ENCODE assay signal across 24 mouse cellular contexts in the genomic region with DNA sequence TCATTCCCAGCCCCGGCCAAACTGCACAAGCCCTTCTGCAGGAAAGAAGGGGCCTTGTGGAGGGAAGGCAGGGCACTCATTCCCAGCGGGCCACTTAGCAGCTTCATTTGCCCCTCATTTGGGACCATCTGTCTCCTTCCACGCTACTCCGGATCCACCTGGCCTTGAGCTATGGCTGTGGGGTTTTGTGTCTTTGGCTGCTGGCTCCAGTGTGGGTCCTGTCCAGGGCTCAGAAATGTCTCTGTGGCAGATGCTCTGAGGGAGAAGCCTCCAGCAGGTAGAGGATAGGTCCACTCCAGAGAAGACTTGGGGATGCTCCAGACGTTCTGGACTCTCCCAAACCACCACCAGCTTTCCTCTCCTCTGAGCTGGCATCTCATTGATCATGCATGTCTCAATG. TPM values are rescaled to one million over a fixed set of nuclear protein-coding genes. Genes with fewer than 3 reads are reported as not detected.
DNase-seq lines count a peak whose midpoint lies in the region; ATAC-seq lines count a peak whose summit lies in the region.
"Had no signal": no experiment of that assay in that cellular context is flagged by ENCODE, and none has a peak within 500 bp of the region (broad histone marks: within the 10 kb centered on the region; RNA-seq: fewer than 3 reads in every experiment).

No protein-coding gene starts in this region.

- no peak overlapping the region for H3K4me2 ChIP-seq in hindbrain, embryonic 12.5 days (replicated peaks)
- no peak overlapping the region for H3K4me2 ChIP-seq in hindbrain, embryonic 13.5 days
- H3K4me2 ChIP-seq in intestine, embryonic 15.5 days (replicated peaks), result no peak overlapping the region
- no peak overlapping the region for H3K4me2 ChIP-seq in intestine, embryonic 16.5 days (ENCODE audit: low read depth, low read length)
- H3K4me2 ChIP-seq: embryonic facial prominence, embryonic 12.5 days; embryonic facial prominence, embryonic 15.5 days; heart, embryonic 12.5 days; heart, embryonic 15.5 days had no signal

- ATAC-seq in hindbrain, embryonic 12.5 days (ENCODE audit: low FRiP score), result no peak
- no peak for ATAC-seq in hindbrain, embryonic 13.5 days (ENCODE audit: low FRiP score)
- peak; percentile 8; the same call in 1 of the 2 replicates for ATAC-seq in intestine, embryonic 15.5 days
- ATAC-seq in intestine, embryonic 16.5 days, result no peak
- ATAC-seq: forebrain, embryonic 14.5 days; forebrain, postnatal 0 days; intestine, postnatal 0 days had no signal

- 60% methylated on average over 5 of the region's 5 CpGs for WGBS in hindbrain, embryonic 12.5 days
- WGBS in hindbrain, embryonic 13.5 days, result 62% methylated on average over 5 of the region's 5 CpGs
- WGBS in intestine, embryonic 15.5 days, result 51% methylated on average over 5 of the region's 5 CpGs
- 55% methylated on average over 5 of the region's 5 CpGs for WGBS in intestine, embryonic 16.5 days

- no peaks in the 10 kb centered on the region for H3K9me3 ChIP-seq in hindbrain, embryonic 12.5 days (replicated peaks)
- no peaks in the 10 kb centered on the region for H3K9me3 ChIP-seq in hindbrain, embryonic 13.5 days
- no peaks in the 10 kb centered on the region for H3K9me3 ChIP-seq in intestine, embryonic 15.5 days
- H3K9me3 ChIP-seq in intestine, embryonic 16.5 days (ENCODE audit: control insufficient read depth, low read length), result no peaks in the 10 kb centered on the region
- H3K9me3 ChIP-seq: embryonic facial prominence, embryonic 12.5 days; embryonic facial prominence, embryonic 15.5 days; heart, embryonic 12.5 days; heart, embryonic 15.5 days had no signal

- no peaks in the 10 kb centered on the region for H3K27me3 ChIP-seq in hindbrain, embryonic 12.5 days
- no peaks in the 10 kb centered on the region; the same call in 1 of the 2 replicates for H3K27me3 ChIP-seq in hindbrain, embryonic 13.5 days
- peaks cover 3% of the 10 kb centered on the region; the same call in 1 of the 2 replicates for H3K27me3 ChIP-seq in intestine, embryonic 15.5 days (replicated peaks)
- no peaks in the 10 kb centered on the region for H3K27me3 ChIP-seq in intestine, embryonic 16.5 days (replicated peaks; ENCODE audit: control insufficient read depth, insufficient read depth, low read length)
- H3K27me3 ChIP-seq: embryonic facial prominence, embryonic 12.5 days had no signal

- H3K27ac ChIP-seq in hindbrain, embryonic 12.5 days, result 0 out of 2 replicates have a peak overlapping the region, but pooled peaks have one; percentile 23
- H3K27ac ChIP-seq in hindbrain, embryonic 13.5 days, result no peak overlapping the region
- no peak overlapping the region for H3K27ac ChIP-seq in intestine, embryonic 15.5 days
- no peak overlapping the region for H3K27ac ChIP-seq in intestine, embryonic 16.5 days (ENCODE audit: low read length)
- H3K27ac ChIP-seq: embryonic facial prominence, embryonic 12.5 days; embryonic facial prominence, embryonic 15.5 days; gastrocnemius, adult 2 months; heart, embryonic 15.5 days had no signal

- no peak overlapping the region for H3K4me3 ChIP-seq in hindbrain, embryonic 12.5 days
- no peak overlapping the region for H3K4me3 ChIP-seq in hindbrain, embryonic 13.5 days
- H3K4me3 ChIP-seq in intestine, embryonic 15.5 days (replicated peaks), result no peak overlapping the region
- no peak overlapping the region for H3K4me3 ChIP-seq in intestine, embryonic 16.5 days (ENCODE audit: low read length)
- H3K4me3 ChIP-seq: embryonic facial prominence, embryonic 12.5 days; embryonic facial prominence, embryonic 15.5 days; gastrocnemius, adult 2 months; heart, embryonic 12.5 days; heart, embryonic 15.5 days had no signal

- no peak overlapping the region for H3K9ac ChIP-seq in hindbrain, embryonic 12.5 days
- H3K9ac ChIP-seq in hindbrain, embryonic 13.5 days, result no peak overlapping the region
- no peak overlapping the region for H3K9ac ChIP-seq in intestine, embryonic 15.5 days
- H3K9ac ChIP-seq in intestine, embryonic 16.5 days (ENCODE audit: low read depth, low read length), result no peak overlapping the region
- H3K9ac ChIP-seq: embryonic facial prominence, embryonic 12.5 days; embryonic facial prominence, embryonic 15.5 days; forebrain, postnatal 0 days; heart, embryonic 12.5 days; heart, embryonic 15.5 days had no signal

- H3K4me1 ChIP-seq in hindbrain, embryonic 12.5 days, result peaks cover 32% of the 10 kb centered on the region
- peaks cover 48% of the 10 kb centered on the region for H3K4me1 ChIP-seq in hindbrain, embryonic 13.5 days (replicated peaks)
- no peaks in the 10 kb centered on the region for H3K4me1 ChIP-seq in intestine, embryonic 15.5 days (replicated peaks)
- no peaks in the 10 kb centered on the region for H3K4me1 ChIP-seq in intestine, embryonic 16.5 days (ENCODE audit: control insufficient read depth, insufficient read depth, low read length)
- H3K4me1 ChIP-seq: embryonic facial prominence, embryonic 12.5 days; embryonic facial prominence, embryonic 15.5 days had no signal

- no peaks in the 10 kb centered on the region for H3K36me3 ChIP-seq in hindbrain, embryonic 12.5 days
- H3K36me3 ChIP-seq in hindbrain, embryonic 13.5 days, result no peaks in the 10 kb centered on the region
- H3K36me3 ChIP-seq in intestine, embryonic 15.5 days, result no peaks in the 10 kb centered on the region
- no peaks in the 10 kb centered on the region for H3K36me3 ChIP-seq in intestine, embryonic 16.5 days (ENCODE audit: control insufficient read depth, insufficient read depth, low read length)
- H3K36me3 ChIP-seq: embryonic facial prominence, embryonic 12.5 days; embryonic facial prominence, embryonic 15.5 days; heart, embryonic 12.5 days; heart, embryonic 15.5 days had no signal

- peak; percentile 37 for DNase-seq in cerebellum, adult 9-11 months
- no peak for DNase-seq in cerebellum, postnatal 4 days (ENCODE audit: low spot score in 2 of 2)
- peak; percentile 53 for DNase-seq in brain, adult 2 months (ENCODE audit: low read depth, low spot score)
- DNase-seq: adrenal gland, adult 2 months; adrenal gland, postnatal 14 days; B cell, adult 2 months; cerebellum, adult 8-10 months; forebrain, postnatal 0 days; gastrocnemius, adult 2 months; gastrocnemius, postnatal 14 days; heart, adult 18-20 months; heart, postnatal 10 days; heart, postnatal 36 days; kidney, adult 2 months had no signal

RNA-seq across cellular contexts. Expression of gene Slc6a1, which starts 11.6 kb away (rescaled TPM):
- 47.1 and 47.6 TPM in 2 replicates for polyA plus RNA-seq in hindbrain, embryonic 12.5 days (2016; fragmentation: Nextera tagmentation; extraction: Ambion mirVana)
- polyA plus RNA-seq in hindbrain, embryonic 13.5 days (2015; fragmentation: Nextera tagmentation; extraction: Ambion mirVana), result 78.0 and 87.2 TPM in 2 replicates
- 0.18 and 0.34 TPM in 2 replicates for polyA plus RNA-seq in intestine, embryonic 15.5 days (2015; fragmentation: Nextera tagmentation; extraction: Ambion mirVana)
- not detected in 2 replicates for polyA plus RNA-seq in intestine, embryonic 16.5 days (2015; fragmentation: Nextera tagmentation; extraction: Ambion mirVana)
- polyA plus RNA-seq: adrenal gland, adult 2 months; intestine, postnatal 0 days had no signal

Comparison
In these comparisons a context has a peak if more than half of its experiments do, and no peak if none do; other contexts are left out.
1. DNase-seq: peak in cerebellum, adult 9-11 months (single experiment) and brain, adult 2 months (single experiment); none in cerebellum, postnatal 4 days (0 of 2).
2. RNA of gene Slc6a1, which starts 11.6 kb away (polyA plus RNA-seq): 78.0 to 87.2 TPM in hindbrain, embryonic 13.5 days and 47.1 to 47.6 TPM in hindbrain, embryonic 12.5 days; 0.18 to 0.34 TPM in intestine, embryonic 15.5 days and not detected in intestine, embryonic 16.5 days; every median in the first group is over 10 times any median in the second.